Mouse (Mus musculus) forebrain, embryonic 14.5 days (tissue): Measurements from ENCODE around the gene Msi2. TPM values are rescaled to one million over a fixed set of nuclear protein-coding genes. Genes with fewer than 3 reads are reported as not detected.

ENCODE experiments used
- ATAC-seq: fragments of 200-750 bp; cut with Nextera tagmentation; 2 replicates; pipeline ENCODE4 v1.8.0; 2017; ENCODE audit warnings: mild to moderate bottlenecking, moderate library complexity
- DNase-seq: peaks from one replicate; pipeline ENCODE4 v3.0.0-alpha.2; 2015; ENCODE audit warnings: low spot score
- H3K27ac ChIP-seq: fragments of 300-500 bp; sonication (generic); 2 replicates; pipeline ENCODE4 v1.5.1; 2014; ENCODE audit warnings: low read depth, mild to moderate bottlenecking, control low read depth, low read length, moderate library complexity
- H3K27me3 ChIP-seq: fragments of 300-500 bp; sonication (generic); replicated peaks from 2 replicates; pipeline ENCODE4 v1.6.1; 2014; ENCODE audit warnings: low read length, control low read depth, mixed read lengths; ENCODE audit not compliant: control insufficient read depth, insufficient read depth
- H3K36me3 ChIP-seq: fragments of 300-500 bp; sonication (generic); 2 replicates; pipeline ENCODE4 v1.6.1; 2014; ENCODE audit warnings: low read length, control low read depth; ENCODE audit not compliant: control insufficient read depth, insufficient read depth
- H3K4me1 ChIP-seq: fragments of 300-500 bp; sonication (generic); 2 replicates; pipeline ENCODE4 v1.6.1; 2014; ENCODE audit warnings: antibody characterized with exemption, low read length, control low read depth; ENCODE audit not compliant: control insufficient read depth, insufficient read depth
- H3K4me2 ChIP-seq: fragments of 300-500 bp; sonication (generic); 2 replicates; pipeline ENCODE4 v1.6.1; 2014; ENCODE audit warnings: mild to moderate bottlenecking, control low read depth, low read length
- H3K4me3 ChIP-seq: fragments of 300-500 bp; sonication (generic); 2 replicates; pipeline ENCODE4 v1.5.1; 2014; ENCODE audit warnings: low read depth, low read length, control low read depth
- H3K9ac ChIP-seq: fragments of 300-500 bp; sonication (generic); 2 replicates; pipeline ENCODE4 v1.6.1; 2014; ENCODE audit warnings: mild to moderate bottlenecking, low read length, control low read depth, moderate library complexity
- H3K9me3 ChIP-seq: fragments of 300-500 bp; sonication (generic); replicated peaks from 2 replicates; pipeline ENCODE4 v1.6.1; 2016; ENCODE audit warnings: low read length, control low read depth, mixed read lengths; ENCODE audit not compliant: control insufficient read depth
- WGBS: fragments of 180-500 bp; shearing (Covaris S2); extraction: QIAGEN DNeasy Blood & Tissue Kit; methylation state at CpG from one replicate; pipeline ENCODE4 v1.1.7; 2014; 5-methylcytosine and 5-hydroxymethylcytosine counted together
- polyA plus RNA-seq: library from polyadenylated mRNA; unstranded; fragments of >200 nt; fragmentation: Nextera tagmentation; extraction: Ambion mirVana; gene quantifications from 2 replicates; pipeline ENCODE4 v1.2.1, GENCODE M21; 2014

The Msi2 gene
- polyA plus RNA-seq, 1 experiment from 2014 or later: 19.9 TPM

GRCm38 (mm10) chr11:88509464-88509863 is 208.8 kb downstream of the Msi2 start:
- H3K27ac ChIP-seq: no peak overlapping the region
- DNase-seq (no peak), ATAC-seq (no peak)
- no peaks in the 10 kb centered on the region for H3K27me3 ChIP-seq
- no peak overlapping the region for H3K4me2 ChIP-seq
- WGBS: 82% methylated on average over 4 of the region's 4 CpGs
- no peaks in the 10 kb centered on the region for H3K36me3 ChIP-seq
- H3K9me3 ChIP-seq: no peaks in the 10 kb centered on the region
- no peak overlapping the region for H3K9ac ChIP-seq
- H3K4me1 ChIP-seq: peaks cover 50% of the 10 kb centered on the region
- no peak overlapping the region for H3K4me3 ChIP-seq

- H3K4me2 ChIP-seq: no peak overlapping the region
- H3K36me3 ChIP-seq: no peaks in the 10 kb centered on the region
- ATAC-seq (peak; percentile 42), DNase-seq (no peak)
- H3K4me1 ChIP-seq: peaks cover 48% of the 10 kb centered on the region
- H3K27ac ChIP-seq: peak overlapping the region; percentile 33; the same call in 1 of the 2 replicates
- no peaks in the 10 kb centered on the region for H3K9me3 ChIP-seq
- no peak overlapping the region for H3K4me3 ChIP-seq
- no peak overlapping the region for H3K9ac ChIP-seq
- no peaks in the 10 kb centered on the region for H3K27me3 ChIP-seq
- WGBS: 50% methylated on average over 7 of the region's 7 CpGs
These were observed 210.2 kb downstream of the Msi2 start for GRCm38 (mm10) chr11:88508133-88508532.

GRCm38 (mm10) chr11:88506544-88507419 is 211.5 kb downstream of the Msi2 start:
- Histone ChIP-seq H3K9ac (no peak overlapping the region), H3K36me3 (no peaks in the 10 kb centered on the region), H3K9me3 (no peaks in the 10 kb centered on the region), H3K27me3 (no peaks in the 10 kb centered on the region), H3K4me2 (no peak overlapping the region), H3K27ac (peak overlapping the region; percentile 52; the same call in 1 of the 2 replicates), H3K4me3 (no peak overlapping the region), H3K4me1 (peaks cover 40% of the 10 kb centered on the region)
- ATAC-seq (0 out of 2 replicates have a peak, but pooled peaks have one; percentile 13), DNase-seq (no peak)
- WGBS: 39% methylated on average over 5 of the region's 5 CpGs

GRCm38 (mm10) chr11:88506109-88506508 is 212.2 kb downstream of the Msi2 start:
- DNase-seq: peak; percentile 71
- no peak overlapping the region for H3K4me3 ChIP-seq
- H3K4me2 ChIP-seq: no peak overlapping the region
- H3K4me1 ChIP-seq: peaks cover 41% of the 10 kb centered on the region
- peak overlapping the region; percentile 52; the same call in 1 of the 2 replicates for H3K27ac ChIP-seq
- WGBS: 36% methylated on average over 13 of the region's 13 CpGs
- ATAC-seq: peak; percentile 65
- H3K9ac ChIP-seq: no peak overlapping the region
- no peaks in the 10 kb centered on the region for H3K9me3 ChIP-seq
- H3K27me3 ChIP-seq: no peaks in the 10 kb centered on the region
- no peaks in the 10 kb centered on the region for H3K36me3 ChIP-seq

- no peak for DNase-seq
- Histone ChIP-seq H3K4me1 (peaks cover 25% of the 10 kb centered on the region), H3K27ac (no peak overlapping the region), H3K36me3 (no peaks in the 10 kb centered on the region), H3K9me3 (no peaks in the 10 kb centered on the region), H3K4me3 (no peak overlapping the region), H3K27me3 (no peaks in the 10 kb centered on the region), H3K4me2 (no peak overlapping the region), H3K9ac (no peak overlapping the region)
- WGBS: 75% methylated on average over 6 of the region's 6 CpGs
- no peak for ATAC-seq
These were observed 215.7 kb downstream of the Msi2 start for GRCm38 (mm10) chr11:88502566-88502965.

GRCm38 (mm10) chr11:88498491-88498890 is 219.8 kb downstream of the Msi2 start:
- H3K27ac ChIP-seq: no peak overlapping the region
- no peak for DNase-seq
- H3K4me1 ChIP-seq: peaks cover 5% of the 10 kb centered on the region; the same call in 1 of the 2 replicates
- no peak overlapping the region for H3K4me3 ChIP-seq
- no peaks in the 10 kb centered on the region for H3K9me3 ChIP-seq
- H3K36me3 ChIP-seq: no peaks in the 10 kb centered on the region
- no peak overlapping the region for H3K4me2 ChIP-seq
- H3K9ac ChIP-seq: no peak overlapping the region
- no peak for ATAC-seq
- 63% methylated on average over 7 of the region's 7 CpGs for WGBS
- H3K27me3 ChIP-seq: no peaks in the 10 kb centered on the region

GRCm38 (mm10) chr11:88496460-88496859 is 221.9 kb downstream of the Msi2 start:
- H3K9ac ChIP-seq: no peak overlapping the region
- no peaks in the 10 kb centered on the region for H3K9me3 ChIP-seq
- H3K27ac ChIP-seq: no peak overlapping the region
- peaks cover 5% of the 10 kb centered on the region; the same call in 1 of the 2 replicates for H3K4me1 ChIP-seq
- 86% methylated on average over 5 of the region's 5 CpGs for WGBS
- DNase-seq (no peak), ATAC-seq (no peak)
- no peak overlapping the region for H3K4me2 ChIP-seq
- H3K4me3 ChIP-seq: no peak overlapping the region
- H3K36me3 ChIP-seq: no peaks in the 10 kb centered on the region
- no peaks in the 10 kb centered on the region for H3K27me3 ChIP-seq

GRCm38 (mm10) chr11:88495759-88496158 is 222.6 kb downstream of the Msi2 start:
- H3K27ac ChIP-seq: no peak overlapping the region
- WGBS: 90% methylated on average over 5 of the region's 5 CpGs
- DNase-seq (no peak), ATAC-seq (no peak)
- H3K4me1 ChIP-seq: peaks cover 3% of the 10 kb centered on the region; the same call in 1 of the 2 replicates
- no peak overlapping the region for H3K4me2 ChIP-seq
- H3K4me3 ChIP-seq: no peak overlapping the region
- no peak overlapping the region for H3K9ac ChIP-seq
- H3K27me3 ChIP-seq: no peaks in the 10 kb centered on the region
- no peaks in the 10 kb centered on the region for H3K9me3 ChIP-seq
- H3K36me3 ChIP-seq: no peaks in the 10 kb centered on the region

- Histone ChIP-seq H3K27me3 (no peaks in the 10 kb centered on the region), H3K36me3 (no peaks in the 10 kb centered on the region), H3K9me3 (no peaks in the 10 kb centered on the region), H3K4me3 (no peak overlapping the region), H3K4me2 (no peak overlapping the region), H3K9ac (no peak overlapping the region), H3K27ac (no peak overlapping the region), H3K4me1 (peaks cover 7% of the 10 kb centered on the region; the same call in 1 of the 2 replicates)
- ATAC-seq: no peak
- no peak for DNase-seq
- 94% methylated on average over 3 of the region's 3 CpGs for WGBS
These were observed 223.3 kb downstream of the Msi2 start for GRCm38 (mm10) chr11:88495018-88495417.
